Mouse (Mus musculus) G1E (cell line): ENCODE measurements around the gene Parn. TPM values are rescaled to one million over a fixed set of nuclear protein-coding genes. Genes with fewer than 3 reads are reported as not detected.
A peak's percentile ranks its signal among the peaks of the same experiment; 100 is the strongest.

Experiments used
- ATAC-seq: 2 replicates; pipeline ENCODE4 v1.8.0; 2016; ENCODE audit warnings: mild to moderate bottlenecking; ENCODE audit not compliant: insufficient number of reproducible peaks, poor library complexity, low FRiP score, severe bottlenecking; ENCODE audit errors: extremely low read depth
- DNase-seq: peaks from one replicate; pipeline ENCODE4 v3.0.0; 2012; ENCODE audit warnings: low spot score
- H3K27me3 ChIP-seq: 2 replicates; pipeline ENCODE4 v1.6.1; 2012; ENCODE audit warnings: mild to moderate bottlenecking, low read length, inconsistent platforms; ENCODE audit not compliant: insufficient read depth
- H3K36me3 ChIP-seq: replicated peaks from 2 replicates; pipeline ENCODE3; 2012; ENCODE audit warnings: mild to moderate bottlenecking, inconsistent platforms
- H3K4me1 ChIP-seq: 2 replicates; pipeline ENCODE4 v1.6.1; 2012; ENCODE audit warnings: low read depth, low read length, inconsistent platforms, mixed read lengths; ENCODE audit not compliant: insufficient read depth
- H3K4me3 ChIP-seq: 2 replicates; pipeline ENCODE4 v1.5.1; 2012; ENCODE audit warnings: low read depth, mild to moderate bottlenecking, inconsistent platforms, low read length, moderate library complexity, mixed read lengths
- H3K9me3 ChIP-seq: replicated peaks from 2 replicates; pipeline ENCODE4 v1.6.1; 2012; ENCODE audit warnings: inconsistent platforms
- CTCF ChIP-seq: IDR thresholded peaks from 2 replicates; pipeline ENCODE4 v1.5.1; 2012; ENCODE audit warnings: low read depth, low read length, inconsistent platforms, mixed read lengths
- GATA1 ChIP-seq: IDR thresholded peaks from 2 replicates; pipeline ENCODE4 v1.6.1; 2012; ENCODE audit warnings: borderline replicate concordance, low read length, inconsistent platforms, mixed read lengths
- GATA2 ChIP-seq: IDR thresholded peaks from 2 replicates; pipeline ENCODE4 v1.6.1; 2012; ENCODE audit warnings: low read depth, low read length, inconsistent platforms, borderline replicate concordance
- POLR2AphosphoS5 ChIP-seq: IDR thresholded peaks from 2 replicates; pipeline ENCODE4 v1.6.1; 2012; ENCODE audit warnings: low read depth, low read length, inconsistent platforms; ENCODE audit not compliant: insufficient replicate concordance
- TAL1 ChIP-seq: conservative IDR thresholded peaks from 2 replicates; pipeline ENCODE4 v1.6.1; 2012; ENCODE audit warnings: low read depth, low read length, inconsistent platforms, mixed read lengths
- polyA plus RNA-seq: library from polyadenylated mRNA; stranded (reverse); fragments of >175 nt; gene quantifications from 2 replicates; pipeline ENCODE4 v1.2.3, GENCODE M21; 2012
- total RNA-seq, 2 experiments: library from RNA; stranded (forward) in 1 of 2; stranded (reverse) in 1 of 2; fragments of 200-1000 nt in 1 of 2; fragments of >200 nt in 1 of 2; fragmentation: Nextera tagmentation in 1 of 2; gene quantifications; 2 replicates each; pipeline ENCODE4 v1.2.3; 2014 to 2017

Parn gene
- total and polyA plus RNA-seq, 3 experiments = 40.1 to 93.8 (median 54.7) TPM

DNA sequence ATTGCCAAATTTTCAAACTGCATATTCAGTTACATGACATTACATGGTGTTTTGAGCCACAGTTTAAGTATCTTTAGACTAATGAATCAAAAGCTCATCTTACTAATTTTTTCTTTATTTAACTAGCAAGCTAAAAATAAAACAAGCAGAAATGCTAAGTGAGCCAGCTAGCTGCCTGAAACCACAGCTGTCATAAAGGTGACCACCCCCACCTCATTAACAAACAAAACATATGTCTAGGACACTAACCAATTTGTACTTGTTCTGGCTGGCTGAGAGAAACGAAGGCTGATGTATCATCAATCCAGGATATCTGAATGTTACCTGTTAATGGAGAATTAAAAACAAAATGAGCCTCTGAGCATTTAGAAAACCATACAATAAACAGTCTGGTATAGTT is 65.2 kb downstream of the Parn start:
- TF ChIP-seq POLR2AphosphoS5 (no peak), CTCF (no peak), TAL1 (no peak), GATA2 (no peak), GATA1 (no peak)
- Histone ChIP-seq H3K4me3 (no peak overlapping the region), H3K36me3 (peaks cover 72% of the 10 kb centered on the region), H3K4me1 (no peaks in the 10 kb centered on the region), H3K27me3 (no peaks in the 10 kb centered on the region), H3K9me3 (no peaks in the 10 kb centered on the region)
- DNase-seq = no peak
- ATAC-seq = no peak

DNA sequence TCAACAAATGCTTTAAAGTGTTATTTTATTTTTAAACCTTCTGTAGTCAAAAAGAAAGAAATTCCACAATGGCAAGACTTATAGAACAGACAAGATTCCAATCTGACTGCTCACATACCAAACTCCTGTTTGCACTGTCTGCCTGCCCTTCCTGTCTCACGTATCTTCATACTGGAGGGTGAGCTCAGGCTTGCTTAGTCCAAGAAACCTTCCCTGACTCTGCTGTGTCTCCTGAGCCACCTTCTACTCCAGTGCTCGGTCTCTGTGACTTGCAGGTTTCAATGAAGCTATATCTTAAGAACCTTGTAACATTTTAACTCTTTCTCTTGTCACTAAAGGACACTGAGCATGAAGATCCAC is 78.9 kb downstream of the Parn start:
- peaks cover 85% of the 10 kb centered on the region for H3K36me3 ChIP-seq
- no peak for ATAC-seq
- H3K27me3 ChIP-seq = no peaks in the 10 kb centered on the region

GRCm38 (mm10) chr16:13588182-13589048 is 79.6 kb downstream of the Parn start:
- no peak for ATAC-seq
- Histone ChIP-seq H3K9me3 (no peaks in the 10 kb centered on the region), H3K27me3 (no peaks in the 10 kb centered on the region), H3K36me3 (peaks cover 84% of the 10 kb centered on the region), H3K4me1 (no peaks in the 10 kb centered on the region), H3K4me3 (no peak overlapping the region)
- DNase-seq = no peak
- no peak for TF ChIP-seq GATA1
- no peak for TF ChIP-seq GATA2
- no peak for TF ChIP-seq CTCF
- TF ChIP-seq POLR2AphosphoS5 = no peak

More for the DNA sequence above, 78.9 kb downstream of the Parn start:
- Histone ChIP-seq H3K4me3 (no peak overlapping the region), H3K9me3 (no peaks in the 10 kb centered on the region), H3K4me1 (no peaks in the 10 kb centered on the region)
- no peak for DNase-seq
- no peak for TF ChIP-seq TAL1
- TF ChIP-seq POLR2AphosphoS5 = no peak
- TF ChIP-seq GATA1 = no peak
- no peak for TF ChIP-seq GATA2
- no peak for TF ChIP-seq CTCF

GRCm38 (mm10) chr16:13585234-13585633 is 82.7 kb downstream of the Parn start:
- ATAC-seq (no peak), DNase-seq (no peak)
- Histone ChIP-seq H3K4me1 (0 out of 2 replicates have a peak, but pooled peaks cover under 1% of the 10 kb centered on the region), H3K4me3 (no peak overlapping the region), H3K36me3 (peaks cover 80% of the 10 kb centered on the region), H3K9me3 (no peaks in the 10 kb centered on the region), H3K27me3 (no peaks in the 10 kb centered on the region)
- TF ChIP-seq GATA2 (no peak), POLR2AphosphoS5 (no peak), TAL1 (no peak)

DNA sequence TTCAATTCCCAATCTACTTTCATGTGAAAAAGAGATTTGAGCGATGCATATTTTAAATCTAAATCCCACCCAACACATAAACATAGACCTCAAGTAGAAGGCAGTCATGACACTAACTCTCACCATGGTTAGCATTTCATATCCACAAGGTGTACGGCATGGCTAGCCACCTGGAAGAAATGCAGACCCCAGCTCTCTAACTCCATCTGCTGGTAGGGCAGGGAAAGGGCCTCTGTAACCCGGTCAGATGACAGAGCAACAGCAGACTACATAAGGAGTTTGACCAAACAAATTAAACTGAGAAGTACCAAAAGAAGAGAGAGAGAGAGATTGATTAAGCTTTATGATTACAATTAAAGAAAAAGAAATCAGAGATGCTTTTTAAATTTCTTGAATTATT is 87.2 kb downstream of the Parn start:
- peaks cover 5% of the 10 kb centered on the region for H3K4me1 ChIP-seq
- no peaks in the 10 kb centered on the region for H3K9me3 ChIP-seq
- H3K36me3 ChIP-seq = peaks cover 63% of the 10 kb centered on the region
- ATAC-seq (no peak), DNase-seq (no peak)
- TF ChIP-seq TAL1 (no peak), CTCF (peak; percentile 43; the same call in 1 of the 2 replicates), GATA1 (no peak), GATA2 (no peak), POLR2AphosphoS5 (no peak)
- H3K4me3 ChIP-seq = no peak overlapping the region
- no peaks in the 10 kb centered on the region for H3K27me3 ChIP-seq

DNA sequence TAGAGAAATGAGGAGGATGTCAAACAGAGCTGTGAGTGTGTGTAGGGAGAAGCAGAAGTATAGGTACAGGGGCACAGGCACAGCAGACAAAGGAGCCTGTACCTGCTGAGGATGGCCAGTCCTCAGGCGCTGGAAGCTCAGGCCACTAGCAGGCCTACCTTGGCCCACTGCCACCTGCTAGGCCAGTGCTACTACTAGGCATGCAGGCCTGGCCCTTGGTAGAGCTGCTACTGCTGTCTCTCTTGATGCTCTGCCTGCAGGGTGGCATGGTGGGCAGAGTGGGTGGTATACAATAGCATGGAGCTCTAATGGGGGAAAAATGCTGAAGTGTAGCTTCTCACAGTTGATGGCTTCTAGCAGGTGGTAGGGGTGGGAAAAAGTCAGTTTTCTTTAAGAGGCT is 88.0 kb downstream of the Parn start:
- H3K36me3 ChIP-seq = peaks cover 60% of the 10 kb centered on the region

More for the DNA sequence above, 88.0 kb downstream of the Parn start:
- no peak for TF ChIP-seq CTCF
- TF ChIP-seq TAL1 = no peak
- no peak overlapping the region for H3K4me3 ChIP-seq
- no peak for DNase-seq
- H3K9me3 ChIP-seq = no peaks in the 10 kb centered on the region
- peaks cover 7% of the 10 kb centered on the region for H3K4me1 ChIP-seq
- no peaks in the 10 kb centered on the region for H3K27me3 ChIP-seq
- ATAC-seq = no peak
